Mouse (Mus musculus) intestine, embryonic 16.5 days (tissue): ENCODE data around the gene Mon2. TPM values are rescaled to one million over a fixed set of nuclear protein-coding genes. Genes with fewer than 3 reads are reported as not detected.

Source experiments
- ATAC-seq: fragments of 200-750 bp; cut with Nextera tagmentation; 2 replicates; pipeline ENCODE4 v1.8.0; 2017; ENCODE audit warnings: moderate TSS enrichment, moderate library complexity
- H3K27ac ChIP-seq: fragments of 300-500 bp; sonication (generic); 2 replicates; pipeline ENCODE4 v1.5.1; 2014; ENCODE audit warnings: mild to moderate bottlenecking, low read length
- H3K27me3 ChIP-seq: fragments of 300-500 bp; sonication (generic); replicated peaks from 2 replicates; pipeline ENCODE4 v1.6.1; 2014; ENCODE audit warnings: low read length, control low read depth, mixed read lengths; ENCODE audit not compliant: control insufficient read depth, insufficient read depth
- H3K36me3 ChIP-seq: fragments of 300-500 bp; sonication (generic); 2 replicates; pipeline ENCODE4 v1.6.1; 2014; ENCODE audit warnings: low read length, control low read depth; ENCODE audit not compliant: control insufficient read depth, insufficient read depth
- H3K4me1 ChIP-seq: fragments of 300-500 bp; sonication (generic); 2 replicates; pipeline ENCODE4 v1.6.1; 2014; ENCODE audit warnings: low read length, control low read depth, mixed read lengths; ENCODE audit not compliant: control insufficient read depth, insufficient read depth
- H3K4me2 ChIP-seq: fragments of 300-500 bp; sonication (generic); 2 replicates; pipeline ENCODE4 v1.6.1; 2014; ENCODE audit warnings: low read depth, low read length, control low read depth
- H3K4me3 ChIP-seq: fragments of 300-500 bp; sonication (generic); 2 replicates; pipeline ENCODE4 v1.5.1; 2014; ENCODE audit warnings: mild to moderate bottlenecking, low read length
- H3K9ac ChIP-seq: fragments of 300-500 bp; sonication (generic); 2 replicates; pipeline ENCODE4 v1.6.1; 2014; ENCODE audit warnings: low read depth, low read length
- H3K9me3 ChIP-seq: fragments of 300-500 bp; sonication (generic); 2 replicates; pipeline ENCODE4 v1.6.1; 2016; ENCODE audit warnings: low read length, control low read depth; ENCODE audit not compliant: control insufficient read depth
- WGBS: fragments of 180-500 bp; shearing (Covaris S2); extraction: QIAGEN DNeasy Blood & Tissue Kit; methylation state at CpG from one replicate; pipeline ENCODE4 v1.1.7; 2014; 5-methylcytosine and 5-hydroxymethylcytosine counted together
- polyA plus RNA-seq: library from polyadenylated mRNA; unstranded; fragments of >200 nt; fragmentation: Nextera tagmentation; extraction: Ambion mirVana; gene quantifications from 2 replicates; pipeline ENCODE4 v1.2.1, GENCODE M21; 2015

Mon2 gene
- polyA plus RNA-seq, 1 experiment from 2014 or later: 11.7 TPM

DNA sequence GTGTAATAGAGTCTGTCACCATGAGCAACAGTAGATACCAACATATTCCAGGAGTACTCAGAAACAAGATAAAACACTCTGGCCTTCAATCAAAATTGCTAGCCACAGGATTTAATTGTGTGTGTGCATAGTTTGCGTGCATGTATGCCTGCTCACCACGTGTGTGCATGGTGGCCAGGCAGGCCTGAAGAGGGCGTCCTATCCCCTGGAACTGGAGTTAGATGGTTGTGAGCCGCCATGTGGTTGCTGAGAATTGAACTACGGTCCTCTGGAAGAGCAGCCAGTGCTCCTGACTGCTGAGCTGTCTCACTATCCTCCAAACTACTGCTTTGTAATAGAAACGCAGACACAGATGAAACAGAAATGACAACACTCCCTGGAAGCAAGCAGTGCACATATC is 85.7 kb downstream of the Mon2 start:
- Histone ChIP-seq H3K36me3 (peaks cover 9% of the 10 kb centered on the region; the same call in 1 of the 2 replicates), H3K4me1 (peaks cover 13% of the 10 kb centered on the region), H3K4me2 (no peak overlapping the region), H3K9ac (no peak overlapping the region), H3K27ac (no peak overlapping the region), H3K4me3 (no peak overlapping the region), H3K27me3 (no peaks in the 10 kb centered on the region), H3K9me3 (no peaks in the 10 kb centered on the region)
- no peak for ATAC-seq
- 91% methylated on average over 6 of the region's 6 CpGs for WGBS

- H3K4me1 ChIP-seq: peaks cover 13% of the 10 kb centered on the region
- no peak overlapping the region for H3K4me3 ChIP-seq
- H3K27me3 ChIP-seq: no peaks in the 10 kb centered on the region
- no peaks in the 10 kb centered on the region for H3K9me3 ChIP-seq
- ATAC-seq: no peak
- 0 out of 2 replicates have a peak, but pooled peaks cover 5% of the 10 kb centered on the region for H3K36me3 ChIP-seq
- 80% methylated on average over 9 of the region's 9 CpGs for WGBS
- H3K9ac ChIP-seq: no peak overlapping the region
- H3K27ac ChIP-seq: no peak overlapping the region
- no peak overlapping the region for H3K4me2 ChIP-seq
Measured at GRCm38 (mm10) chr10:122989916-122990315, 86.4 kb downstream of the Mon2 start.

DNA sequence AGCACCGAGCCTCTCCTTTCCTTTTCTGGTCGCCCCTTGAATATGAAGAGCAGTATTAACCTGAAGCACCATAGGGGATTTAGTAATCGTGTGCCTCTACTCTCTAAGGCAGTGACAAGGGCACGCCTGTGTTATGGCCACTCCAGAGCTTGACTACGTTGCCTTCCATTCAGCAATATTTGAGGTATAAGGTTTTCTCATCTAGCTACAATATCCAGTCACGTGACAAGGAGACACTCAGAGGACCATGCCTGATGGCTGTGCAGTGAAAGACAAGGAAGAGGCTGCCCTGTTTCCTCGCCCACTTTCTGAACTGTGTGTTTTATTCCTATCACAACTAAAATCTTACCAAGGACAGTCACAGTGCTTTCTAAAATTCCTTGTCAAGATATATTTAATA is 87.9 kb downstream of the Mon2 start:
- H3K9ac ChIP-seq: no peak overlapping the region
- peak overlapping the region; percentile 15; the same call in 1 of the 2 replicates for H3K4me2 ChIP-seq
- WGBS: 71% methylated on average over 7 of the region's 7 CpGs
- peaks cover 15% of the 10 kb centered on the region for H3K4me1 ChIP-seq
- no peaks in the 10 kb centered on the region for H3K9me3 ChIP-seq
- no peak overlapping the region for H3K4me3 ChIP-seq
- no peak for ATAC-seq
- H3K27me3 ChIP-seq: no peaks in the 10 kb centered on the region
- H3K36me3 ChIP-seq: 0 out of 2 replicates have a peak, but pooled peaks cover 3% of the 10 kb centered on the region
- no peak overlapping the region for H3K27ac ChIP-seq

DNA sequence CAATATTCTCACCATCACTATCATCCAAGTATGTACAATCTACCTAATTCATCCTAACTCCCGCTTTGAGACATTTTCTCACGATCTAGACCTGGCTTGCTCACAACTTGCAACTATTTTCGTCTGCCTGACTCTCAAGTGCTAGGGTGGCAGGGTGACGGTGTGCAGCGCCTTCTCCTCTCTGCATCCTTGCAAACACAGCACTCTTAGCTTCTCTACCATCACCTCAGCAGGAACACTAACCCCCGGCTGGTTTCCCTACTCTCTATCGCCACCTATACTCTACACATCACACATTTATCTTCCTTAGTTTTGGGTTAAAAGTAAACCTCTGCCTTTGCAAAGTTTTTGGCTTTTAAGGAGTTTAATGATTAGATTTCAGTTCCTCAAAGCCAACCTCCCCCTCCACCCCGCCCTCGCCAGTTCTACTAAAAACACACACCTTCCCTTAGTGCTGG is 88.6 kb downstream of the Mon2 start:
- ATAC-seq: no peak

GRCm38 (mm10) chr10:122986320-122987225 is 89.7 kb downstream of the Mon2 start:
- ATAC-seq: peak; percentile 83
- Histone ChIP-seq H3K9me3 (no peaks in the 10 kb centered on the region), H3K4me2 (peak overlapping the region; percentile 62), H3K27ac (peak overlapping the region; percentile 99), H3K36me3 (no peaks in the 10 kb centered on the region), H3K4me3 (peak overlapping the region; percentile 90), H3K4me1 (peaks cover 21% of the 10 kb centered on the region), H3K27me3 (no peaks in the 10 kb centered on the region), H3K9ac (peak overlapping the region; percentile 99)
- 9% methylated on average over 54 of the region's 54 CpGs for WGBS

More for the DNA sequence above, 88.6 kb downstream of the Mon2 start:
- no peak overlapping the region for H3K4me3 ChIP-seq
- no peaks in the 10 kb centered on the region for H3K9me3 ChIP-seq
- WGBS: 19% methylated on average over 9 of the region's 9 CpGs
- no peaks in the 10 kb centered on the region for H3K36me3 ChIP-seq
- H3K9ac ChIP-seq: no peak overlapping the region
- no peak overlapping the region for H3K27ac ChIP-seq
- H3K4me2 ChIP-seq: peak overlapping the region; percentile 15; the same call in 1 of the 2 replicates
- no peaks in the 10 kb centered on the region for H3K27me3 ChIP-seq
- peaks cover 21% of the 10 kb centered on the region for H3K4me1 ChIP-seq

DNA sequence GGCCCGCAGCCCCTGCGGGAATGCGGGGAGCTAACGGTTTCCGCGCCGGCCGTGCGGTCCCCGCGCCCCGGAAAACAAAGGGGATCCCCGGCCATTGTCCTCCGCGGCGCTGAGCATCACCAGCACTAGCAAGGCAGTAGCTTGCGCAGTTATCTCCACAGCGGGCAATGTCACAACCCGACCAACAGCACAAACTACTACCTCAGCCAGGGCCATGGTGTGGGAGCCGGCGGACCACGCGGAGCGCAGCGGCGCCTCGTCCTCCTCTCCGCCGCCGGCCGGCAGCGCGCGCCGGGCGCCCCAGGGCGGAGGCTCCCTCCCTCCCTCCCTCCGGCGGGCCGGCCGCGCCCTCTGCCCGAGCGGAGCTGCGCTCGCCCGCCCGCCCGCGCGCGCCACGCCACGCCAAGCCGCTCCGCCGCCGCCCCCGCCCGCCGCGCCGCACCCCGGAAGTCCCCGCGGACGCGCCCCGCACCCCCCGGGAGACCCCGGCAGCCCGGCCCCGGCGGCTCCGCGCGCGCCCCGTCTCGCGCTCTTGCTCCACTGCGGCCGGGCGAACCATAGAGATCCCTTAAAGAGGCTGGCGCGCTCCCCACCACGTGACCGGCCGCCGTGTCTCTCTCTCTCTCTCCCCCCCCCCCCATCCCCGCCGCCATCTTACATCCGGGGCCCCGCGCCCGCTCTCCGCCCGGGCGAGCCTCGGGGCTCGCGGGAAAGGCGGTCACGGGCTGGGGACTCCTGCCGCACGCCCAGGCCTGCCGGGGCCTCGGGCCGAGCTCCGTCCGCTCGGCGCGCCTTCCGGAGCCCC is 90.6 kb downstream of the Mon2 start:
- H3K4me2 ChIP-seq: peak overlapping the region; percentile 62
- WGBS: under 1% methylated on average over 58 of the region's 115 CpGs
- H3K9me3 ChIP-seq: no peaks in the 10 kb centered on the region
- H3K9ac ChIP-seq: peak overlapping the region; percentile 99
- no peaks in the 10 kb centered on the region for H3K27me3 ChIP-seq
- H3K4me3 ChIP-seq: peak overlapping the region; percentile 90
- ATAC-seq: peak; percentile 92
- peaks cover 21% of the 10 kb centered on the region for H3K4me1 ChIP-seq
- peak overlapping the region; percentile 99 for H3K27ac ChIP-seq
- H3K36me3 ChIP-seq: peaks cover 8% of the 10 kb centered on the region; the same call in 1 of the 2 replicates

GRCm38 (mm10) chr10:122985252-122985514 is 91.1 kb downstream of the Mon2 start:
- under 1% methylated on average over 37 of the region's 37 CpGs for WGBS
- Histone ChIP-seq H3K9me3 (no peaks in the 10 kb centered on the region), H3K27me3 (no peaks in the 10 kb centered on the region), H3K27ac (peak overlapping the region; percentile 99), H3K4me1 (peaks cover 21% of the 10 kb centered on the region), H3K4me3 (peak overlapping the region; percentile 90), H3K36me3 (peaks cover 10% of the 10 kb centered on the region; the same call in 1 of the 2 replicates), H3K9ac (peak overlapping the region; percentile 99), H3K4me2 (peak overlapping the region; percentile 27; the same call in 1 of the 2 replicates)
- peak; percentile 5 for ATAC-seq

DNA sequence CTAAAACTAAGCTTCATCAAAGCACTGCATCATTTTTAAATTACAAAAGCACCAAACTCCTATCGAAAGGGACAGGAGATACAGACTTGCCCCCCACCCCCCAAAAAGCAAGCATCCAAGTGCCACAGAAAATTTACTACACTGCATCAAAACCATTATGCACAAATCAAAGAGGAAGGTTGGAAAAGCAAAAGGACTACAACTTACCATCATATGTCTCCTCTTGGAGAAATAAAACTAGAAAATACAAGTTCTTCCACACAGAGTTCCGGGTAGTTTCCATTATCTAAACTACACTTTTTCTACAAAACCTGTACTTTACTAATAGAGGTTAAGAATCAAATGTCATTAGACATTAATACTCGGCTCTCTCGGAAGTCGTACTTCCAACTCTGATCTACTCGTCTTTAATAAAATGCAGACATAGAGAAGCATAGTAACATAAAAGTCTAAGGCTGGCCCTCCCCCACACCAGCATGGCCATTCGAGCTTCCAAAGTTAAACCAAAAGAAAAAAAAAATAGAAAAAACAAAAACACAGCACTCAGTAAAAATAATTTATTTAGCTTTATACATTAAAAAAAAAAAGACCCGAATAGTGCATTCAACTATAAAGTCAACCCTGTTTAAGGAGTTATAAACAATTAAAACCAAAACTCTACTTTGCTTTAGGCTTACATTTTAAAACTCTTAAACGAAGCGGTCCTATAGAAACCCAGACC is 91.6 kb downstream of the Mon2 start:
- H3K36me3 ChIP-seq: peaks cover 10% of the 10 kb centered on the region; the same call in 1 of the 2 replicates
- peaks cover 21% of the 10 kb centered on the region for H3K4me1 ChIP-seq
- 2% methylated on average over 10 of the region's 10 CpGs for WGBS
- peak overlapping the region; percentile 90 for H3K4me3 ChIP-seq
- H3K9ac ChIP-seq: peak overlapping the region; percentile 99
- no peaks in the 10 kb centered on the region for H3K27me3 ChIP-seq
- H3K4me2 ChIP-seq: peak overlapping the region; percentile 63
- H3K9me3 ChIP-seq: no peaks in the 10 kb centered on the region
- peak overlapping the region; percentile 99 for H3K27ac ChIP-seq
- ATAC-seq: no peak
